Mouse (Mus musculus): ENCODE results near the gene Nkx2-1.

- TF ChIP-seq CTCF (IDR thresholded peaks at IDR 0.05; ENCODE audit: borderline replicate concordance, insufficient read depth, low read length) (no peak), POLR2A (IDR thresholded peaks at IDR 0.05; ENCODE audit: low read depth, low read length) (no peak)
Measured at GRCm38 (mm10) chr12:56514831-56515230, 21.9 kb downstream of the Nkx2-1 start.

All from embryonic fibroblast, embryonic 13.5 days (primary cell).